Mouse (Mus musculus) CH12.LX (cell line): Measurements from ENCODE around the gene Clba1. TPM values are rescaled to one million over a fixed set of nuclear protein-coding genes. Genes with fewer than 3 reads are reported as not detected.

Experiments
- DNase-seq: peaks from one replicate; pipeline ENCODE4 v3.0.0-alpha.2; 2013; ENCODE audit errors: extremely low read depth
- H3K27ac ChIP-seq: 2 replicates; pipeline ENCODE4 v1.5.1; 2012; ENCODE audit warnings: low read depth, mild to moderate bottlenecking, control low read depth, moderate library complexity; ENCODE audit not compliant: insufficient read depth
- H3K27me3 ChIP-seq: replicated peaks from 2 replicates; pipeline ENCODE3; 2012; ENCODE audit warnings: inconsistent platforms
- H3K36me3 ChIP-seq, 2 experiments: replicated peaks in 1 of 2; 2 replicates each; pipeline versions ENCODE3 to v1.6.1; 2012; ENCODE audit warnings: inconsistent platforms in 1 of 2, low read length in 1 of 2, mild to moderate bottlenecking in 1 of 2, mixed read lengths in 1 of 2, moderate library complexity in 1 of 2; ENCODE audit not compliant: control insufficient read depth in 1 of 2, insufficient read depth in 1 of 2
- H3K4me1 ChIP-seq, 2 experiments: 2 replicates each; pipeline ENCODE4 v1.6.1; 2012; ENCODE audit warnings: inconsistent platforms in 1 of 2, moderate library complexity in 1 of 2; ENCODE audit not compliant: insufficient read depth in 2 of 2, control insufficient read depth in 1 of 2
- H3K4me2 ChIP-seq: 2 replicates; pipeline ENCODE4 v1.6.1; 2012; ENCODE audit warnings: low read depth, mild to moderate bottlenecking, control low read depth; ENCODE audit not compliant: poor library complexity, insufficient read depth, severe bottlenecking
- H3K4me3 ChIP-seq, 3 experiments: fragments of 150-350 bp in 1 of 3; sonication (generic) in 1 of 3; replicated peaks in 1 of 3; 2 replicates each; pipeline versions ENCODE3 to v1.5.1; 2011 to 2012; ENCODE audit warnings: low read depth in 2 of 3, low read length in 2 of 3, mild to moderate bottlenecking in 2 of 3, moderate library complexity in 2 of 3, control low read depth in 1 of 3, improper control_type of control experiment in 1 of 3, inconsistent platforms in 1 of 3, mixed read lengths in 1 of 3; ENCODE audit not compliant: poor library complexity in 1 of 3
- H3K79me2 ChIP-seq: replicated peaks from 2 replicates; pipeline ENCODE4 v1.6.1; 2012; ENCODE audit warnings: mild to moderate bottlenecking, moderate library complexity; ENCODE audit not compliant: control insufficient read depth, poor library complexity, insufficient read depth, severe bottlenecking; ENCODE audit errors: extremely low read depth
- H3K9ac ChIP-seq: 2 replicates; pipeline ENCODE4 v1.6.1; 2012; ENCODE audit warnings: low read depth, mild to moderate bottlenecking, control low read depth, moderate library complexity; ENCODE audit not compliant: insufficient read depth
- H3K9me3 ChIP-seq: replicated peaks from 2 replicates; pipeline ENCODE3; 2012; ENCODE audit warnings: low read length, inconsistent platforms, mixed read lengths
- BHLHE40 ChIP-seq: IDR thresholded peaks from 2 replicates; pipeline ENCODE4 v1.6.1; 2011; ENCODE audit warnings: mild to moderate bottlenecking, low read depth, low read length, improper control_type of control experiment
- CHD2 ChIP-seq: IDR thresholded peaks from 2 replicates; pipeline ENCODE4 v1.6.1; 2011; ENCODE audit warnings: low read length, improper control_type of control experiment
- CTCF ChIP-seq, 2 experiments: IDR thresholded peaks in 1 of 2; conservative IDR thresholded peaks in 1 of 2; 2 replicates each; pipeline ENCODE4 v1.5.1; 2011 to 2012; ENCODE audit warnings: low read depth in 2 of 2, low read length in 2 of 2, improper control_type of control experiment in 1 of 2, inconsistent platforms in 1 of 2, mild to moderate bottlenecking in 1 of 2, moderate library complexity in 1 of 2
- E2F4 ChIP-seq: IDR thresholded peaks from 2 replicates; pipeline ENCODE4 v1.6.1; 2011; ENCODE audit warnings: low read depth, low read length, improper control_type of control experiment; ENCODE audit not compliant: insufficient replicate concordance
- ELF1 ChIP-seq: IDR thresholded peaks from 2 replicates; pipeline ENCODE4 v1.6.1; 2014; ENCODE audit warnings: low read depth, mild to moderate bottlenecking, inconsistent platforms, low read length, improper control_type of control experiment
- EP300 ChIP-seq: IDR thresholded peaks from 2 replicates; pipeline ENCODE4 v1.6.1; 2011; ENCODE audit warnings: low read length, improper control_type of control experiment
- ETS1 ChIP-seq: conservative IDR thresholded peaks from 2 replicates; pipeline ENCODE4 v1.6.1; 2012; ENCODE audit warnings: low read depth, mild to moderate bottlenecking, inconsistent platforms, low read length, improper control_type of control experiment, moderate library complexity
- HCFC1 ChIP-seq: IDR thresholded peaks from 2 replicates; pipeline ENCODE4 v1.6.1; 2012; ENCODE audit warnings: low read depth, mild to moderate bottlenecking, inconsistent platforms, low read length, improper control_type of control experiment
- IRF4 ChIP-seq: IDR thresholded peaks from 2 replicates; pipeline ENCODE4 v1.6.1; 2014; ENCODE audit warnings: low read depth, mild to moderate bottlenecking, inconsistent platforms, low read length, improper control_type of control experiment
- JUN ChIP-seq: IDR thresholded peaks from 2 replicates; pipeline ENCODE4 v1.6.1; 2011; ENCODE audit warnings: low read depth, mild to moderate bottlenecking, low read length, improper control_type of control experiment, moderate library complexity; ENCODE audit not compliant: insufficient read depth
- JUND ChIP-seq: conservative IDR thresholded peaks from 2 replicates; pipeline ENCODE4 v1.6.1; 2011; ENCODE audit warnings: low read depth, low read length, improper control_type of control experiment
- KAT2A ChIP-seq: IDR thresholded peaks from 2 replicates; pipeline ENCODE4 v1.6.1; 2012; ENCODE audit warnings: low read length, improper control_type of control experiment, inconsistent platforms; ENCODE audit not compliant: insufficient replicate concordance
- MAFK ChIP-seq: IDR thresholded peaks from 2 replicates; pipeline ENCODE4 v1.6.1; 2011; ENCODE audit warnings: low read length, improper control_type of control experiment; ENCODE audit not compliant: insufficient replicate concordance
- MAX ChIP-seq: IDR thresholded peaks from 2 replicates; pipeline ENCODE4 v1.6.1; 2011; ENCODE audit warnings: low read length, improper control_type of control experiment
- MAZ ChIP-seq: IDR thresholded peaks from 2 replicates; pipeline ENCODE4 v1.6.1; 2012; ENCODE audit warnings: low read depth, mild to moderate bottlenecking, inconsistent platforms, low read length, improper control_type of control experiment, moderate library complexity
- MXI1 ChIP-seq: IDR thresholded peaks from 2 replicates; pipeline ENCODE4 v1.6.1; 2011; ENCODE audit warnings: mild to moderate bottlenecking, low read depth, low read length, improper control_type of control experiment
- MYC ChIP-seq: IDR thresholded peaks from 2 replicates; pipeline ENCODE4 v1.6.1; 2011; ENCODE audit warnings: low read depth, mild to moderate bottlenecking, improper control_type of control experiment, low read length
- NELFE ChIP-seq: IDR thresholded peaks from 2 replicates; pipeline ENCODE4 v1.6.1; 2011; ENCODE audit warnings: low read depth, low read length, improper control_type of control experiment
- NRF1 ChIP-seq: IDR thresholded peaks from 2 replicates; pipeline ENCODE4 v1.6.1; 2014; ENCODE audit warnings: low read depth, mild to moderate bottlenecking, inconsistent platforms, low read length, improper control_type of control experiment, moderate library complexity
- PAX5 ChIP-seq: IDR thresholded peaks from 2 replicates; pipeline ENCODE4 v1.6.1; 2012; ENCODE audit warnings: low read length, inconsistent platforms, mixed read lengths
- POLR2A ChIP-seq: IDR thresholded peaks from 2 replicates; pipeline ENCODE4 v1.6.1; 2011; ENCODE audit warnings: low read depth, mild to moderate bottlenecking, improper control_type of control experiment, low read length
- RAD21 ChIP-seq: IDR thresholded peaks from 2 replicates; pipeline ENCODE4 v1.6.1; 2011; ENCODE audit warnings: low read depth, mild to moderate bottlenecking, low read length, improper control_type of control experiment, moderate library complexity
- RCOR1 ChIP-seq: conservative IDR thresholded peaks from 2 replicates; pipeline ENCODE4 v1.6.1; 2012; ENCODE audit warnings: low read depth, mild to moderate bottlenecking, inconsistent platforms, low read length, improper control_type of control experiment
- SMC3 ChIP-seq: IDR thresholded peaks from 2 replicates; pipeline ENCODE4 v1.6.1; 2011; ENCODE audit warnings: low read depth, low read length, improper control_type of control experiment
- TBP ChIP-seq: conservative IDR thresholded peaks from 2 replicates; pipeline ENCODE4 v1.6.1; 2011; ENCODE audit warnings: low read depth, low read length, improper control_type of control experiment
- TCF12 ChIP-seq: IDR thresholded peaks from 2 replicates; pipeline ENCODE4 v1.6.1; 2014; ENCODE audit warnings: low read depth, mild to moderate bottlenecking, inconsistent platforms, low read length, improper control_type of control experiment
- UBTF ChIP-seq: IDR thresholded peaks from 2 replicates; pipeline ENCODE4 v1.6.1; 2012; ENCODE audit warnings: low read depth, mild to moderate bottlenecking, inconsistent platforms, low read length, improper control_type of control experiment, moderate library complexity
- USF1 ChIP-seq: IDR thresholded peaks from 2 replicates; pipeline ENCODE4 v1.6.1; 2014; ENCODE audit warnings: low read depth, mild to moderate bottlenecking, inconsistent platforms, low read length, improper control_type of control experiment
- USF2 ChIP-seq: conservative IDR thresholded peaks from 2 replicates; pipeline ENCODE4 v1.6.1; 2011; ENCODE audit warnings: low read depth, low read length, improper control_type of control experiment
- ZC3H11A ChIP-seq: IDR thresholded peaks from 2 replicates; pipeline ENCODE4 v1.6.1; 2012; ENCODE audit warnings: low read depth, mild to moderate bottlenecking, inconsistent platforms, low read length, improper control_type of control experiment
- ZMIZ1 ChIP-seq: IDR thresholded peaks from 2 replicates; pipeline ENCODE4 v1.6.1; 2012; ENCODE audit warnings: low read depth, mild to moderate bottlenecking, inconsistent platforms, low read length, improper control_type of control experiment
- ZNF384 ChIP-seq: IDR thresholded peaks from 2 replicates; pipeline ENCODE4 v1.6.1; 2012; ENCODE audit warnings: low read depth, low read length, improper control_type of control experiment, inconsistent platforms
- dilution Hi-C: fragments of 300-500 bp; cut with MboI; formaldehyde crosslinking; loops from 2 replicates; pipeline ENCODE4 v1.14.3; 2020; ENCODE audit warnings: low sequenced_read_pairs; ENCODE audit not compliant: extremely low pct_unique_long_range_greater_than_20kb, extremely low pct_ligation_motif_present
- in situ Hi-C: fragments of 300-500 bp; cut with MboI; formaldehyde crosslinking; loops from 3 replicates; pipeline ENCODE4 v1.14.3; 2019; ENCODE audit warnings: low sequenced_read_pairs, low pct_ligation_motif_present, low pct_unique_long_range_greater_than_20kb, mixed read lengths
- polyA plus RNA-seq: library from polyadenylated mRNA; unstranded; fragments of >175 nt; gene quantifications from 2 replicates; pipeline ENCODE4 v1.2.1, GENCODE M21; 2012; ENCODE audit warnings: low read depth; ENCODE audit not compliant: insufficient read length
- total RNA-seq, 2 experiments: library from RNA; depleted of rRNA; stranded (reverse); fragments of 300-350 nt in 1 of 2; fragments of >200 nt in 1 of 2; gene quantifications; 2 replicates each; pipeline ENCODE4 v1.2.3; 2012 to 2014

Clba1 gene
- total and polyA plus RNA-seq, 3 experiments = 2.5 to 3.5 (median 3.5) TPM

DNA sequence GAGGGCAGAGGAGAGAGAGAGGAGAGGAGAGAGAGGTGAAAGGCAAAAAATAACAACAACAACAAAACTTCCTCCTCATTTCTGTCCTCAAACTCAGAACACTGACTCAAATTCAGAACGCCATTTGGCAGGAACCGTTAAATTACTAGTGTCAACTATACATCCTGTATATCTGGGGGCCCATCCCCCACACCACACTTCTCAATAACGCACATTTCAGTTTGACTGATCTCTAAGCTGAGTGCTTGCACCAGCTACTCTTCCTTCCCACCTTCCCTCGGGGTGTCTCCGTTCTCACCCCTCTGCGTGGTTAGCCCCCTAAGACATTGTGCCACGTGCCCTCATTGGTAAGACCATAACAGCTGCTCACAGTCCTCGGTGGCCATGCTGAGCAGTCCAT, 51.2 kb downstream of the Clba1 start:
- dilution Hi-C loops = no loop called here
- peak; percentile 95 for TF ChIP-seq MYC
- TF ChIP-seq EP300 = peak; percentile 43; the same call in 1 of the 2 replicates
- 0 out of 2 replicates have a peak, but pooled peaks have one; percentile 5 for TF ChIP-seq MAFK
- no peak for TF ChIP-seq JUN
- no peak for TF ChIP-seq USF1
- peak; percentile 15; the same call in 1 of the 2 replicates for TF ChIP-seq BHLHE40
- peak; percentile 52 for TF ChIP-seq ETS1
- peak; percentile 76 for TF ChIP-seq MXI1
- peak; percentile 62 for TF ChIP-seq JUND
- peak; percentile 80 for TF ChIP-seq MAX
- TF ChIP-seq POLR2A = no peak
- peak; percentile 79 for TF ChIP-seq CHD2
- TF ChIP-seq TCF12 = peak; percentile 51; the same call in 1 of the 2 replicates
- Histone ChIP-seq H3K9me3 (no peaks in the 10 kb centered on the region), H3K27me3 (no peaks in the 10 kb centered on the region), H3K4me1 (peaks cover 27 to 53% of the 10 kb centered on the region in 2 experiments), H3K27ac (peak overlapping the region; percentile 74), H3K36me3 (peaks cover 29 to 55% of the 10 kb centered on the region in 2 experiments), H3K4me2 (peak overlapping the region; percentile 73), H3K79me2 (peaks cover 62% of the 10 kb centered on the region), H3K9ac (peak overlapping the region; percentile 95), H3K4me3 (peak overlapping the region; percentile 80 to 99 (median 94))
- DNase-seq = peak; percentile 64
- in situ Hi-C loops = loop anchor here (10.0 kb wide), 1 partner anchor 205 kb away; no protein-coding TSS in a partner anchor

GRCm38 (mm10) chr12:112860765-112861164, 52.0 kb downstream of the Clba1 start:
- H3K4me1 ChIP-seq = peaks cover 35 to 53% of the 10 kb centered on the region in 2 experiments
- H3K4me3 ChIP-seq = peak overlapping the region; percentile 80 to 99 (median 94)
- peaks cover 54% of the 10 kb centered on the region for H3K79me2 ChIP-seq
- 0 out of 2 replicates have a peak overlapping the region, but pooled peaks have one; percentile 82 for H3K4me2 ChIP-seq
- in situ Hi-C loops = no loop called here
- H3K27ac ChIP-seq = peak overlapping the region; percentile 86
- DNase-seq = peak; percentile 89
- H3K27me3 ChIP-seq = no peaks in the 10 kb centered on the region
- no peaks in the 10 kb centered on the region for H3K9me3 ChIP-seq
- H3K9ac ChIP-seq = peak overlapping the region; percentile 95
- peaks cover 21 to 53% of the 10 kb centered on the region in 2 experiments for H3K36me3 ChIP-seq
- dilution Hi-C loops = no loop called here
- TF ChIP-seq MAZ (peak; percentile 96), USF1 (no peak), NRF1 (peak; percentile 57), HCFC1 (peak; percentile 49; the same call in 1 of the 2 replicates), JUN (no peak), ZNF384 (no peak), MAX (peak; percentile 89), UBTF (no peak), IRF4 (peak; percentile 82), TCF12 (peak; percentile 92), ETS1 (peak; percentile 99), CHD2 (0 out of 2 replicates have a peak, but pooled peaks have one; percentile 42), PAX5 (no peak), KAT2A (0 out of 2 replicates have a peak, but pooled peaks have one; percentile 29), CTCF (conservative IDR thresholded peaks at IDR 0.05 in 1 of 2, IDR thresholded peaks at IDR 0.05 in 1 of 2; ENCODE audit: low read depth in 2 of 2, low read length in 2 of 2) (no peak), ZC3H11A (no peak), ZMIZ1 (peak; percentile 83), ELF1 (peak; percentile 90), E2F4 (no peak), USF2 (no peak), NELFE (peak; percentile 76), SMC3 (no peak), RCOR1 (0 out of 2 replicates have a peak, but pooled peaks have one; percentile 69), TBP (peak; percentile 89), RAD21 (no peak)
